Mouse (Mus musculus) hematopoietic stem cell, adult 5-6 weeks (primary cell): ENCODE measurements around the gene Emp2. TPM values are rescaled to one million over a fixed set of nuclear protein-coding genes. Genes with fewer than 3 reads are reported as not detected.
A peak's percentile ranks its signal among the peaks of the same experiment; 100 is the strongest.

Source experiments
- ATAC-seq, 2 experiments: fragments of 125-278 bp in 1 of 2; replicated peaks in 1 of 2; 2 replicates each; pipeline ENCODE4 v1.8.0; 2016 to 2017; ENCODE audit warnings: inconsistent platforms in 2 of 2, mild to moderate bottlenecking in 2 of 2, moderate number of reproducible peaks in 2 of 2, low read depth in 1 of 2, moderate TSS enrichment in 1 of 2; ENCODE audit not compliant: low FRiP score in 2 of 2, poor library complexity in 2 of 2, severe bottlenecking in 2 of 2, insufficient read depth in 1 of 2, low TSS enrichment in 1 of 2
- total RNA-seq: library from RNA; stranded (forward); fragments of 172-1452, 232-1000 nt; gene quantifications from 2 replicates; pipeline ENCODE4 v1.2.3, GENCODE M21; 2017

Emp2 gene
- total RNA-seq, 1 experiment from 2014 or later = 0.55 TPM

DNA sequence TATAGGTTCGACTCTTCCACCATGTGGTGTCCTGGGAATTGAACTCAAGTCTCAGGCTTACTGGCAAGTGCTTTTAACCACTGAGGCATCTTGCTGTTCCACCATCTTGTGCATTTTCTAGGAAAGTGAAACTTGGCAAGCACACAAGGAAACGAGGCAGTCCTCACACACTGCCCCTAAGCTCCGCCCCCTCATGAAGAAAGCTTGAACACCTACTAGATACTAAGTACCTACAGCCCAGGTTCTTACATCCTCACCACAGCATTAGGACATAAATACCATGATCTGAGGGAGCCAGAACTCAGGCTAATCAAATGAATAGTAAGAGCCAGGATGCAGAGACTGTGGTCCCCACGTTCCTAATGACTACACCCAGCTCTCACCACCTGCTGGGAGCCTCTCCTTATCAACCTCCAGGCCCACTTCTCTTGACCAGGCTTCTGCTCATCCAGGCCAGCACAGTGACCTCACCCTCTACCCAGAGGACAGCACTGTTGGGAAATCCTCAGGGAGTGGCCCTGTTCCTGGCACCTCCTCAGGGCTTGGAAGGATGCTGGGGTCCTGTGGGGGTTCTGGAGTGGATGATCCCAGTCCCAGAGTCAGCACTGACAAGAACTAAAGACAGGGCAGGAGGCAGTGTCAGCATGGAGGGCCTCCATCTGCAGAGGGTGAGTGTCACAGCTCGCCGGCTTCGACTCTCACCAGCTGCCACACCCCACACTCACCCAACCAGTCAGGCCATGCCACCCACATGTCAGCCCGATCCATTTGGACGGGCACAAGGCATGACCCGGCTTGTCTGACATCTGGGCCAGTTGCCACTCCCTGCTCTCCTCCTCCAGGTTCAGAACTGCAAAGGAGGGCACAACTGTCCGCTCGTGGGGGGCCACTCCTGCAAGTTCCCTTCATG is 17.1 kb upstream of the Emp2 start:
- ATAC-seq = no peak

DNA sequence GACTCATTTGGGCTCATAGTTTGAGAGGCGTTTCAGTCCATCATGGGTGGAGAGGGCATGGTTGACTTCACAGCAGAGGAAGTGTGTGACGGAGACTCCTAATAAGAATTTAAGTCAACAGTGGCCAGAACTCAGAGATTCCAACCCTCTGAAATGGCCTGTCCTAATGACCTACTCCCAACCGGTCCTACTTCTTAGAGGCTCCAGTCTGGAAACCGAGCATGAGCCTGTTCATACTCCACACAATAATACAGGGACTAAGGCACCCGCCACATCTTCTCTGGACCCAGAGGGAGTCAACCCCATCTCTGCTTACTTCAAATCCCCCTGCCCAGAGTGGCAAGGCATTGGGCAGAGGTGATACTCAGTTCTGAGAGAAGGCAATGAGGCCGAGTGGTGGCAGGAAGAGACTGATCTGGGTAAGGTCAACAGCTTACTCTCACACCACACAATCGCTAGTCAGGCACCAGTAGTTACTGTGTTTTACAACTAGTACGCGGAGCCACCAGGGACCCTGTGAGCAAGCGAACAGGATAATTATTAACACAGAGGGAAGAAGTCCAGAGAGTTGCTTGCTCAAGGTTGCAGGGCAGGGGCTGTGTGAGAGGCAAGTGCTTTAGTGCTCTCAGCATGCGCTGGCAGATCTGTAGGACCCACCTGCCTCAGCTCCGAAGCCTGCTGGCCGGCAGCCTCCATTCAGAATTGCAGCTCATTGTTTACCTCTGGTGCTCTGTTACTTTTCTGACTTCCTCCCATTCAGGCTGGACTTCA is 14.0 kb upstream of the Emp2 start:
- ATAC-seq = no peak

DNA sequence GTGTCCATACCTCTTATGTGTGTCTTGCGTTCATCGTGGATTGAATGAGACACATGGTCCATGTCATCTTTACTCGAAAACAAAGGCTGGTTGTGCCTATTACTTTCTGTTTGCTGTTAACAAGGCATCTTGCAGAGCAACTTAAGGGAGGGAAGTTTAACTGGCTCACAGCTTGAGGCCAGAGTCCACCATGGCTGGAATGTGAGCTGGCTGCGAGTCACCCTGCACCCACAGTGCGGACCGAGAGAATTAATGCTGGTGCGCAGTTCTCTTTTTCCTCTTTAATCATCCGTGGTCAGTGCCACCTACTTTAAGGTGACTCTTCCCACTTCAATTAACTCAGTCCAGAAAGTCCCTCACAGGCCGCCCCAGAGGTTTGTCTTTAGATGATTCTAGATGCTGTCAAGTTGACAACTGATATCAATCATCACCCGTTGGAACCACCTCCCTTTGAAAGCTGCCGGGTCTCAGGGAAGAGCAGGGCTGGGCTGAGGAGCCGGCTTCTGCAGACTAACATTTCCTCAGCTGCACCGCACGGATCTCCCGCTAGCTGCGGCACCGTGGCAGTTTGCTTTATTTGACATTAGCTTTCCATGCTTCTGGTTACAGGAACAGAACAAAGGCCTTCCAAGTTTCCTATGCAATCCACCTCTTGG is 6.3 kb upstream of the Emp2 start:
- ATAC-seq = no peak

DNA sequence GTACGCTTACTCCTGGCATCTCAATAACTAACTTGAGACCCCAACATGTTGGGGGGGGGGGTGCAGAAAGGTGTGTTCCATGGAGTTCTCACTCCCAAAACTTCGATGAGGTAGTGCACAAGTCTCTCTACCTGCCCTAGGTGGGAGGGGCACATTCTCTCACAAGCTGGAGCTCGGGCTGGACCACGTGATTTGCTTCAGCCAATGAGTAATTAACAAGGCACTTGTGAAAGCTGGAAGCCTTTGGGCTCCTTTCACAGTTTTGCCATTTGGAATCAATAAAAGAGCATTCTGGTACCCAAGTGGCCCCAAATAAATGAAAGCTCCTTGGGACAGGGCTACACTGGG is 3.4 kb upstream of the Emp2 start:
- ATAC-seq = no peak

DNA sequence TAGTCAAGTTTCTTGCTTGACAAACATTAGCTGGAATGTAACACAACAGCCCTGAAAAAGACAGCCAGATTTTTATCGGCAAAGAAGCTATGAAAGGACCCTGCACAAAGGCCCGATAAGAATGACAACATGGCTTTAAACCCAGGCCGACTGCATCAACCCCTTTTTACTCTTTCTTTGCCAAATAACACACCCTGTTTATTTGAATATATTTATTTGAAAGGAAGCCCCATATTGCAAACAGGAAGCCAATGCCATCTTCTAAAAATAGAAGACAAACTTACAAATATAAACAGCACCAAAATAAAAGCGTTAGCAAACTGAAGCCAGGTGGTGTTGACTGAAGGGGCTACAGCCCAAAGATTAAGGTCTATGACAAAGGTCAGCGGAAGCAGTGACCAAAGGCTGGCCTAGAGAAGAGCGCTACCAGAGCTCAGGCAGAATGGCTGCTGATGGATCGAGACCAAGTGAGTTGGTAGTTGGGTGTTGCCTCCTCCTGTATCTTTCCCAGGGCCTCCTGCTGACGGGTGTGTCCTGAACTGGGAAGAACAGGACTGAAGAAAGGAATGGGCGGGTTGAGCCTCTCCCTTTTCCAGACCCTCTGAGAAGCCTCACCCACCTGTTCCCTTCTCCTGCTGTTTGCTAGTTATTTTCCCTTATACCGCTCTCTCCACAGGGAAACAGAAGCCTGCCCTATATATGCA is 2.9 kb upstream of the Emp2 start:
- no peak for ATAC-seq

DNA sequence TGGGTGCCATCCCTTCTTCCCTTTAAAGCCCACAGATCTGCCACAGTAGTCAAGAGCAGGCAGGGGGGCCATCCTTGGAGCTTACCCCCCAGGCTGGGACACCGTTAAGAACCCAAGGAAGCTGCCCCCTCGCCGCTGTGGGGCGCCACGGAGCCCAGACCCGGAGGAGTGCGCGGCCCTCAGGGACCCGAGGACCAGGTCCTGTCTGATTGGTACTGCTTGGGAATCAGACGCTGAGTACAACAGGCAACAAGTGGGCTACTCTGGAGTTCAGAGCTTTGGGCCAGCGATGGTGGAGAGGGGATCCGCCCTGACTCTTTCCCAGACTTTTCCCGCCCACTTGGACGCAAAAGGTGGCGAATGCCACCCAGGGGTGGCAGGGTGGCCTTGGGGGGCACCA is 542 bp downstream of the Emp2 start:
- 0 out of 4 replicates have a peak, but pooled peaks of 1 of the 2 experiments have one; percentile 44 for ATAC-seq

DNA sequence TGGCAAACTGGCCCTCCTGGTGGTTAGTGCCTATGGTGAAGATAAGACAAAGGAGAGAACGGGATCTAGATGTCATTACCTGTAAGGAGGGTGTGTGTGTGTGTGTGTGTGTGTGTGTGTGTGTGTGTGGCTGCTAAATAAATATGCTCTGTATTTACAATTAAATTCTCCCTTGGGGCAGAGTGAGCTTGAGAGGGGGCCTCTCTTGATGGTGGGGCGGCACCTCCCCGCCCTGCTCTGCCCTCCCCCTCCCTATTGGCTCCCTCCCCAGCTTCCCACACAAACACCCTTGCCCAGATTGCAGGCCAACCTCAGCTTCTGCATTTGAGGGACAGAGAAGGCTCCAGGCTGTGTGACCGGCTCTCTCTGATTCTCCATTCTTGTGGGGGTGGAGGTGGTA is 1.8 kb downstream of the Emp2 start:
- no peak for ATAC-seq

DNA sequence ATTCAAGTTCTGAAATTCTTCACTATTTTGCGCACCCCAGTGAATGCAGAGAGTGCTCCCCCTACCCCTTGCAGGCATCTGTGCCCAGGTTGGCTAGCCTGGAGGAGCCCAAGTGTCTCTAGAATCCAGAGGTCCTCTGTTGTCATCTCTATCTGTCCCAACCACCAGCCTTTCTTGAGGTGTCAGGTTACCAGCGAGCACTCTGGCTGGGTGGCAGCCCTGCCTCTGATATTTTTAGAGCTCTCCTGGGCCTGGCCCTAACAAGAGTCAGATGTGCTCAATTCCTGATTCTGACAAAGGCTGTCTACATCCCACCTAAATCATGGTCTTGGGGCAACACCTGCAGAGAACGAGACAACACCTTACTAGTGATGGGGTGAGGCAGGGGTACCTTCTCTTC is 2.7 kb downstream of the Emp2 start:
- no peak for ATAC-seq

DNA sequence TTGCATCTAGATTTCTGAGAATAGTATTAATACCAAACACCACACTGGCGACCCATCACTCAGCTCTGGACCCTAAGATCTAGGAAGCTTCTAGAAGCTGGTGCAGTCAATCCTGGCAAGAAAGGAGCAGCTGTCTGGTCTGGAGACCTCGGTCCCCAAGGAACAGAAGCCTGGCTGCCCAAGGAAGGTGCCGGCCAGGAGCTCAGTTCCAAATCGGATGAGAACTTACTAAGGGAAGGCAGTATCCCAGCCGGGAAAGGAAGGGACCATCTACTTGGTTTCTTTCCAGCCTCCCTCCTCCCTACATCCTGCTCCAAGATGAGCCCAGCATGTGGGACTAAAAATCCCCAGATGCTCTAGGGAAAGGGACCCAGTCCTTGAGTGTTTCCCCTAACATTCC is 3.3 kb downstream of the Emp2 start:
- no peak for ATAC-seq

DNA sequence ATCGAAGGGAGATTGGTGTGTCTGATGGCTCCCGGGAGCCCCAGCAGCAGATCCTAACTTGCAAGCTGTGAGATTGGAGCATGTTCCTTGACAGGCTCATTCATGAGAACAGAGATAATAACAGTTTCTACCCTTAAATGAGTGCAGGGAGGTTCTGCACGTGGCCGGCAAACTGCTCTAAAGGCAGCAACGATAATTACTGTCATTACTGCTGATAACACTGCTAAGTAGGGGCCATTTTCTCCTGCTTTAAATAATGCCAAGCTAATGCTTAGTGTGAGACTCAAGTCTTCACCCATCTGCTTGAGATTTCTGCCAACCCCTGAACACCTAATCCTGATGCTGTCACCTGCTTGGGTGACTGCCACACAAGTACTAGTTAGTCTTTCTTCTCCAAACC is 6.4 kb downstream of the Emp2 start:
- no peak for ATAC-seq

DNA sequence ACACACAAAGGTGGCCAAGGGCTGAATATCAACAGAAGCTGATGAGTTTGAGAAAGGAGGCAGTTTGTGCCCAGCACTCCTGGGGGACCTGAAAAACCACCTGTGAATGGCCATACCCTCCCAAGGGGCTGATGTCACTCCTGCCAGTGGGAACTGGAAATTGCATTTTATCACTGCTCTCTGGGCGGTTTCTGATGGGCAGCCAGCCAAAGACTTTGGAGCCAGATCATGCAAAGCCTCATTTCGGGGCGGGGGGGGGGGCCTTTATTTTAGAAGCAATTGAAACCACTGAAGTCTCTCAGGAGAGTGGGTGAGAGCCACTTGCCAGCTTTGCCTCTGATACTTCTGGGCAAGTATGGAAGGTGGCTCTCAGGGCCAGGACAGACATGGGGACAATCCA is 7.7 kb downstream of the Emp2 start:
- ATAC-seq = no peak

DNA sequence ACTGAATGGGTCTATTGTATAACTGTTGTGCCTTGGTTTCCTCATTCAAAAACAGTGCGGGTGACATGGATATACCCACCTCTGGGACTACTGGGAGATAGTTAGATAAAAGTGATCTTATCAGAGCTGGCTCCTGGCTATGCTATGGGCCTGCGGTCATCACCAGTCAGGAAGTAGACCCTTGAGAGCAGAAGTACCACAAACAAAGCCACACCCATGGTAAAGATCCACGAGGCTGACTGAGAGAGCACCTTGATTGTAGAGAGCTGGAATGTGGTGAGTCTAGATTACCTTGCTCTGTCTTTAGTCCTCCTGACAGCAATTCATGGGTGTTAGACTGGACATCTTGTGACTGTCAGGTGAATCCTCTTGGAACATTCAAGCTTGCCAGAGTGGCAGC is 12.4 kb downstream of the Emp2 start:
- ATAC-seq = no peak

DNA sequence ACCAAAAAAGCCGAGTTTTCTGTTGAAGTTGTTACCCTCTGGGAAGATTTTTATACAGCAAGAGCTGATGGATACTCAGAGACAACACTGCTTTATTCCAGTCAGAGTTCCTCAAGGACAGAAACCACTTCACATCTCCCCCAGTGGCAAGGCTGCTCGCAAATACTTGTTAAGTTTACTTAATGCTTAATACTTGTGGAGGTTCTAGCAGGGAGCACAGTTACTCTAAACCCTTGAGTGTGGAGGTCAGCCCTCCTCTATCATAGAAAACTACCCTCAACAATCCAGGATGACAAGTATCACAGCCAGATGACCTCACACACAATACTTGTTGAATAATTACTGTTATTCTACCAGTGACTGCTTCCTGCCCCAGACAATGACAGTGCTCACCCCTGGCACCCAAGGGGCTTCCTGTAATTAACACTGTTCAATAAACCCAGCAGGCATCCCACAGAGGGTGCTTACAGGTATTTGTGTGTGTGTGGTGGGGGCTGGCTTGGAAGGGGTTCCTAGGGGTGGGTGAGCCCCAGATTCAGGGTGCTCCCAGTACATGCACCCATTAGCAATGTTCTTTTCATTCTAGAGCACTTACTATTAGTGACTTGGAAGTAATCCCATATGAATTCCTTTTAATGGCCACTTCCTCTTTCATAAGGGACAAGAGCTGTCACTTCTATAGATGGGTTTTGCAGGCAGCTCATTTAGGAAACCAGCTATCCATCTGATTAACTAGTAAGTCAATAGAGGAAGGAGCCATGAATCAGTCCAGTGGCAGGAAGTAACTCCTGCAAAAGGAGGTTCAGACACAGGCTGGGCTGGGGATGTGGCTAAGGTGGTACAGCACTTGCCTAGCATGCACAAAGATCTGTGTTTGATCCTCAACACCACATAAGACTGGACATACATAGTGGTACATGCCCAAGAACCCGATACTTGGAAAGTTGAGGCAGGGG is 13.3 kb downstream of the Emp2 start:
- ATAC-seq = peak; percentile 18 to 68; a peak in 2 of 4 replicates

DNA sequence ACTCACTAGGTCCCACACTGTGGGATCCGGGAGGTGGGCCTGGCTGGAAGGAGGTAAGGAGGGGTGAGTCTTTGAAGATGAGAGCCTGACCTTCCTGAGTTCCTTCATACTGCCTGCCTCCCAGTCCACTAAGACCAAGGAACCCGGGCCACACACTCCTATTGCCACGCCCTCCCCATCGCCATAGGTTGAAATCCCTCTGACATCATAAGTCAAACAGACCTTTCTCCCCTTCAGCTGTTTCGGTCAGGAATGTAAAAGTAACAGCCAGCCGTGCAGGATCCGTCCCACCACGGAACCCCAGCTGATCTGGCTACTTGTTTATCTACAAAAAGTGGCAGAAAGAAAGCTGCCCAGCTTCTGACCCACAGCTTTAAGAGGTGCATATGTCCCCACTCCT is 14.1 kb downstream of the Emp2 start:
- ATAC-seq = no peak

DNA sequence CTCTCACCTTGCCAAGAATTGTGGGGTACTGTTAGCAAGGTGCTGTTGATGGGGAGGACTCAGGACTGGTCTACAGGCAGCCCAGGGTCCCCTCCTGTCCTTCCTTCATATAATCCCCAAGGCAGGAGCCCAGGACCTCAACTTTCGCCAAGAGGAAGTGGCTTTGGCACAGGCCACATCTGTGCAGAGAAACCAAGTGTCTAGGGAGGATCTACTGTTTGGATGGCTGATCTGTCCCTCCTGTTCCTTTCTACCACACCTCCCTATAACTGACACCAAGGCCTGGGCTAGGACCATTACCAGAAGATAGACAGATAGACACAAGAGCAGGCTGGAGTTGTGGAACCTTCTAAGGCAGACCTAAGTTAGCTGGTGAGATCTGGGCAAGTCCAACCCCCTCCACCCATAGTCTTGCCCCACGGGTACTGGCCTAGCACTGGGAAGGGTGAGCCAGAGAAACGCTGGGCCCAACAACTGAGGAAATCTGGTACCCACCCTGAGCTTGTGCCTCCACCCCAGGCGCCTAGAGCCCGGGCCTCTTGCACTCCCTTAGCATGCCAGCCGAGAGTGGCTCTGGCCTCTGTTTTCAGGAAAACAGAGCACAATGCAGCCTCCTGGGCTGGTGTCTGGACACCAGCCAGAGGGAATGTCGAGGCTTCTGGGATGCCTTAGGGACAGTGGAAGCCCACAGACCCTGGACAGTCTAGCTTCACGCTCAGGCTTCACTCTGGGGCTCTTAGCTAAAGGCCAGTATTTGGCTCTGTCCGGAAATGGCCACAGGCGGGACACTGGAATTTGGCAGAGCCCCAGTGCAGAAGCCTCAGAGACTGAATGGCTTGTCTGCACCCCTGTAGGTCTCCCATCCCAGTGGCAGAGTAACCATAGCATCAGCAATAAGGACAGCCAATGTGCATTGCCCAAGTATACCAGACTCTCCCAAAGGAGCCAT is 15.8 kb downstream of the Emp2 start:
- 0 out of 4 replicates have a peak, but pooled peaks of 1 of the 2 experiments have one; percentile 19 for ATAC-seq

DNA sequence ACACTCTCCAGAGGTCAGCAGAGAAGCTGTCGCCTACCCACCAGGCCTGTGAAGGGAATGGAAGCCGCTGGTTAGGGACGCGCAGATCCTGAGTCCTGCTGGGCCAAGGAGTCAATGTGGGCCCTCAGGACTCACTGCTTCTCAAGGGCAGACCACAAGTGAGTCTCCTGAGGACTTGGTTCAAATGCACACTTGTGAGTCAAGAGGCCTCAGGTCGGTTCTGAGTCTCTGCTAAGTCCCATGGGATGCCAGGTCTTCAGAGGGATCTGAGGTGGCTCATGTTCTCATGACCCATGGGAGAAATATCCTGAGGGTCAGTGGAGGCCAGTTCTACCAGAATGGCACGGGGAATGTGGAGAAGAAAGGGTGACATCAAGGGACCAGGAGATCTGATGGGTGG is 25.7 kb downstream of the Emp2 start:
- no peak for ATAC-seq
